Mouse (Mus musculus) thymus, postnatal 25 days (tissue): Measurements from ENCODE around the gene Ext2.

Experiments used
- DNase-seq: peaks from one replicate; pipeline ENCODE4 v3.0.0; 2022

The Ext2 gene

GRCm38 (mm10) chr2:93805523-93805922, 16.8 kb downstream of the Ext2 start:
- no peak for DNase-seq

- no peak for DNase-seq
These were observed 17.3 kb downstream of the Ext2 start for GRCm38 (mm10) chr2:93805066-93805465.

- no peak for DNase-seq
These were observed 19.4 kb downstream of the Ext2 start for GRCm38 (mm10) chr2:93802947-93803346.

- no peak for DNase-seq
These were observed 21.3 kb downstream of the Ext2 start for GRCm38 (mm10) chr2:93801097-93801496.

- no peak for DNase-seq
These were observed 25.1 kb downstream of the Ext2 start for GRCm38 (mm10) chr2:93797162-93797795.

GRCm38 (mm10) chr2:93794375-93794774, 28.0 kb downstream of the Ext2 start:
- no peak for DNase-seq

- no peak for DNase-seq
These were observed 30.6 kb downstream of the Ext2 start for GRCm38 (mm10) chr2:93791516-93792499.

GRCm38 (mm10) chr2:93790798-93791345, 31.5 kb downstream of the Ext2 start:
- DNase-seq: no peak

GRCm38 (mm10) chr2:93788557-93788956, 33.8 kb downstream of the Ext2 start:
- no peak for DNase-seq

GRCm38 (mm10) chr2:93786175-93786574, 36.2 kb downstream of the Ext2 start:
- peak; percentile 60 for DNase-seq

- DNase-seq: no peak
These were observed 37.0 kb downstream of the Ext2 start for GRCm38 (mm10) chr2:93785432-93785798.

- DNase-seq: no peak
These were observed 37.5 kb downstream of the Ext2 start for GRCm38 (mm10) chr2:93784721-93785431.

- no peak for DNase-seq
These were observed 38.3 kb downstream of the Ext2 start for GRCm38 (mm10) chr2:93783926-93784539.

- no peak for DNase-seq
These were observed 39.7 kb downstream of the Ext2 start for GRCm38 (mm10) chr2:93782682-93783081.

- no peak for DNase-seq
These were observed 40.2 kb downstream of the Ext2 start for GRCm38 (mm10) chr2:93782156-93782555.

- DNase-seq: no peak
These were observed 41.8 kb downstream of the Ext2 start for GRCm38 (mm10) chr2:93780528-93780927.

GRCm38 (mm10) chr2:93779897-93780208, 42.5 kb downstream of the Ext2 start:
- no peak for DNase-seq

- no peak for DNase-seq
These were observed 43.1 kb downstream of the Ext2 start for GRCm38 (mm10) chr2:93779081-93779896.

GRCm38 (mm10) chr2:93778616-93779015, 43.8 kb downstream of the Ext2 start:
- DNase-seq: no peak

- no peak for DNase-seq
These were observed 45.3 kb downstream of the Ext2 start for GRCm38 (mm10) chr2:93777056-93777430.

- DNase-seq: no peak
These were observed 45.9 kb downstream of the Ext2 start for GRCm38 (mm10) chr2:93776267-93777055.
